Mouse (Mus musculus) hindbrain, postnatal 0 days (tissue): ENCODE data around the gene Padi4. TPM values are rescaled to one million over a fixed set of nuclear protein-coding genes. Genes with fewer than 3 reads are reported as not detected.

Source experiments
- ATAC-seq: fragments of 200-750 bp; cut with Nextera tagmentation; 2 replicates; pipeline ENCODE4 v1.8.0; 2017; ENCODE audit warnings: mild to moderate bottlenecking, moderate TSS enrichment, moderate library complexity
- DNase-seq: peaks from one replicate; pipeline ENCODE4 v3.0.0-alpha.2; 2015; ENCODE audit warnings: low spot score
- H3K27ac ChIP-seq: fragments of 300-500 bp; sonication (generic); 2 replicates; pipeline ENCODE4 v1.5.1; 2014; ENCODE audit warnings: mild to moderate bottlenecking
- H3K27me3 ChIP-seq: fragments of 300-500 bp; sonication (generic); 2 replicates; pipeline ENCODE4 v1.6.1; 2014; ENCODE audit warnings: low read length, mixed read lengths; ENCODE audit not compliant: insufficient read depth
- H3K36me3 ChIP-seq: fragments of 300-500 bp; sonication (generic); 2 replicates; pipeline ENCODE4 v1.6.1; 2014; ENCODE audit warnings: low read length, mixed read lengths; ENCODE audit not compliant: insufficient read depth
- H3K4me1 ChIP-seq: fragments of 300-500 bp; sonication (generic); 2 replicates; pipeline ENCODE4 v1.6.1; 2014; ENCODE audit warnings: antibody characterized with exemption, low read length, mixed read lengths; ENCODE audit not compliant: insufficient read depth
- H3K4me2 ChIP-seq: fragments of 300-500 bp; sonication (generic); 2 replicates; pipeline ENCODE4 v1.6.1; 2014; ENCODE audit warnings: low read depth, mild to moderate bottlenecking, low read length, moderate library complexity, mixed read lengths
- H3K4me3 ChIP-seq: fragments of 300-500 bp; sonication (generic); 2 replicates; pipeline ENCODE4 v1.5.1; 2014; ENCODE audit warnings: low read length
- H3K9ac ChIP-seq: fragments of 300-500 bp; sonication (generic); replicated peaks from 2 replicates; pipeline ENCODE4 v1.6.1; 2014; ENCODE audit warnings: mild to moderate bottlenecking, low read length, moderate library complexity, mixed read lengths
- H3K9me3 ChIP-seq: fragments of 300-500 bp; sonication (generic); 2 replicates; pipeline ENCODE4 v1.6.1; 2016; ENCODE audit warnings: low read length, mixed read lengths
- CTCF ChIP-seq: IDR thresholded peaks from 2 replicates; pipeline ENCODE4 v1.5.1; 2016; ENCODE audit warnings: antibody characterized with exemption, control low read depth, low read depth
- WGBS: fragments of 180-500 bp; shearing (Covaris S2); extraction: QIAGEN DNeasy Blood & Tissue Kit; methylation state at CpG from one replicate; pipeline ENCODE4 v1.1.7; 2014; 5-methylcytosine and 5-hydroxymethylcytosine counted together
- polyA plus RNA-seq: library from polyadenylated mRNA; unstranded; fragments of >200 nt; fragmentation: Nextera tagmentation; extraction: Ambion mirVana; gene quantifications from 2 replicates; pipeline ENCODE4 v1.2.1, GENCODE M21; 2015
- total RNA-seq: library from RNA; depleted of rRNA; stranded (reverse); fragments of >200 nt; gene quantifications from 2 replicates; pipeline ENCODE4 v1.2.3, GENCODE M21; 2014

Padi4 gene
- total and polyA plus RNA-seq, 2 experiments from 2014 or later: not detected

- no peak for TF ChIP-seq CTCF
- H3K4me2 ChIP-seq: no peak overlapping the region
- WGBS: 32% methylated on average over 12 of the region's 12 CpGs
Measured at GRCm38 (mm10) chr4:140747978-140748377, 26.1 kb downstream of the Padi4 start.

GRCm38 (mm10) chr4:140744654-140745053, 29.4 kb downstream of the Padi4 start:
- no peak overlapping the region for H3K27ac ChIP-seq
- no peak overlapping the region for H3K4me2 ChIP-seq
- ATAC-seq (peak; percentile 37; the same call in 1 of the 2 replicates), DNase-seq (peak; percentile 55)
- H3K9ac ChIP-seq: no peak overlapping the region
- H3K9me3 ChIP-seq: no peaks in the 10 kb centered on the region
- 18% methylated on average over 3 of the region's 3 CpGs for WGBS
- H3K4me1 ChIP-seq: no peaks in the 10 kb centered on the region
- no peak overlapping the region for H3K4me3 ChIP-seq
- no peaks in the 10 kb centered on the region for H3K36me3 ChIP-seq
- H3K27me3 ChIP-seq: no peaks in the 10 kb centered on the region
- peak; percentile 72 for TF ChIP-seq CTCF

More at GRCm38 (mm10) chr4:140747978-140748377, 26.1 kb downstream of the Padi4 start:
- no peak overlapping the region for H3K4me3 ChIP-seq
- H3K36me3 ChIP-seq: no peaks in the 10 kb centered on the region
- no peaks in the 10 kb centered on the region for H3K9me3 ChIP-seq
- DNase-seq (no peak), ATAC-seq (peak; percentile 35; the same call in 1 of the 2 replicates)
- H3K4me1 ChIP-seq: no peaks in the 10 kb centered on the region; the same call in 1 of the 2 replicates
- no peak overlapping the region for H3K27ac ChIP-seq
- no peak overlapping the region for H3K9ac ChIP-seq
- no peaks in the 10 kb centered on the region for H3K27me3 ChIP-seq

- ATAC-seq (no peak), DNase-seq (no peak)
- Histone ChIP-seq H3K4me3 (no peak overlapping the region), H3K4me1 (no peaks in the 10 kb centered on the region), H3K9me3 (no peaks in the 10 kb centered on the region), H3K9ac (no peak overlapping the region), H3K27me3 (no peaks in the 10 kb centered on the region), H3K27ac (no peak overlapping the region), H3K36me3 (no peaks in the 10 kb centered on the region), H3K4me2 (no peak overlapping the region)
- 39% methylated on average over 4 of the region's 4 CpGs for WGBS
- no peak for TF ChIP-seq CTCF
Measured at GRCm38 (mm10) chr4:140743086-140743485, 30.9 kb downstream of the Padi4 start.

- H3K4me3 ChIP-seq: no peak within 1 kb of the TSS
- no peaks in the 10 kb centered on the region for H3K36me3 ChIP-seq
- H3K27me3 ChIP-seq: no peaks in the 10 kb centered on the region
- no peak within 1 kb of the TSS for H3K9ac ChIP-seq
- ATAC-seq (no peak), DNase-seq (no peak)
- 80% methylated on average over 2 of the region's 2 CpGs for WGBS
- no peak within 1 kb of the TSS for H3K4me2 ChIP-seq
- no peaks in the 10 kb centered on the region for H3K9me3 ChIP-seq
- H3K27ac ChIP-seq: no peak within 1 kb of the TSS
- TF ChIP-seq CTCF: no peak
- no peaks in the 10 kb centered on the region for H3K4me1 ChIP-seq
Measured at GRCm38 (mm10) chr4:140742543-140742942, 31.5 kb downstream of the Padi4 start, which contains the start of gene Padi6. Gene Padi6, minus strand, starts transcription at chr4:140742643.

GRCm38 (mm10) chr4:140741401-140741800, 32.6 kb downstream of the Padi4 start:
- no peak for TF ChIP-seq CTCF
- no peak overlapping the region for H3K9ac ChIP-seq
- H3K9me3 ChIP-seq: no peaks in the 10 kb centered on the region
- no peak for DNase-seq
- no peak overlapping the region for H3K27ac ChIP-seq
- 84% methylated on average over 6 of the region's 6 CpGs for WGBS
- no peaks in the 10 kb centered on the region for H3K36me3 ChIP-seq
- no peaks in the 10 kb centered on the region for H3K4me1 ChIP-seq
- no peak for ATAC-seq
- no peak overlapping the region for H3K4me2 ChIP-seq
- no peak overlapping the region for H3K4me3 ChIP-seq
- no peaks in the 10 kb centered on the region for H3K27me3 ChIP-seq

GRCm38 (mm10) chr4:140740655-140741054, 33.4 kb downstream of the Padi4 start:
- Histone ChIP-seq H3K4me2 (no peak overlapping the region), H3K4me1 (no peaks in the 10 kb centered on the region), H3K9ac (no peak overlapping the region), H3K36me3 (no peaks in the 10 kb centered on the region), H3K4me3 (no peak overlapping the region), H3K27me3 (no peaks in the 10 kb centered on the region), H3K9me3 (no peaks in the 10 kb centered on the region), H3K27ac (no peak overlapping the region)
- ATAC-seq: no peak
- DNase-seq: no peak
- 89% methylated on average over 11 of the region's 11 CpGs for WGBS
- TF ChIP-seq CTCF: no peak

GRCm38 (mm10) chr4:140732871-140733270, 41.2 kb downstream of the Padi4 start:
- no peaks in the 10 kb centered on the region for H3K27me3 ChIP-seq
- no peak overlapping the region for H3K27ac ChIP-seq
- no peak overlapping the region for H3K4me2 ChIP-seq
- no peak for TF ChIP-seq CTCF
- H3K4me3 ChIP-seq: no peak overlapping the region
- no peaks in the 10 kb centered on the region for H3K4me1 ChIP-seq
- WGBS: 66% methylated on average over 7 of the region's 7 CpGs
- DNase-seq: no peak
- no peak for ATAC-seq
- no peaks in the 10 kb centered on the region for H3K9me3 ChIP-seq
- no peaks in the 10 kb centered on the region for H3K36me3 ChIP-seq
- no peak overlapping the region for H3K9ac ChIP-seq
